Mouse (Mus musculus): ENCODE measurements around the gene Spata25. TPM values are rescaled to one million over a fixed set of nuclear protein-coding genes. Genes with fewer than 3 reads are reported as not detected.

The Spata25 gene
- total RNA-seq, 2 experiments from 2014 or later = 1.6 TPM; not detected in 1

DNA sequence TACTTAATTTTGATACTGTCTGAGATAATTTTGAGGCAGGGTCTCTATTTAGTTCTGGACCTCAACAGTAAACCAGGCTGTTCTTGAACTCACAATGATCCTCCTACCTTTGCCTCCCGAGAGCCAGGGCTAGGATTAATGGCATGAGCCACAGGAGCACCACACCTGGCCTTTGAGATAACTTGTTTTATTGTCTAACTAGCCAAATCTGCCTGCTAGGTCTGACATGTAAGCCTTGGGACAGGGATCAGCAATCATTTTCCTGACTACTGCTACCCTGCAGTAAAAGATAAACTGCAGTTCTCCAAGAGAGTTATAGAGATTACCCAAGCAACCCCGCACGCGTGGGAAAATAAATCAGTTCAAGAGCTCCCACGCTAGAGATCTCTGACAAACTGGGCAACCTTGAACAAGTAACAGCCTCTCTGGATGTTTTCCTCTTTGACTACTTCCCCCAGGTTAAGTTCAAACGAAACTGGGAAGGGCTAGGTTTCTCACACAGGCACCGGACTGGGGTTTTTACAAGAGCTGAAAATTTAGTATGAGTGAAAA lies 43.4 kb downstream of the Spata25 start:
- no peak for DNase-seq (ENCODE audit: low spot score in 2 of 2)

DNA sequence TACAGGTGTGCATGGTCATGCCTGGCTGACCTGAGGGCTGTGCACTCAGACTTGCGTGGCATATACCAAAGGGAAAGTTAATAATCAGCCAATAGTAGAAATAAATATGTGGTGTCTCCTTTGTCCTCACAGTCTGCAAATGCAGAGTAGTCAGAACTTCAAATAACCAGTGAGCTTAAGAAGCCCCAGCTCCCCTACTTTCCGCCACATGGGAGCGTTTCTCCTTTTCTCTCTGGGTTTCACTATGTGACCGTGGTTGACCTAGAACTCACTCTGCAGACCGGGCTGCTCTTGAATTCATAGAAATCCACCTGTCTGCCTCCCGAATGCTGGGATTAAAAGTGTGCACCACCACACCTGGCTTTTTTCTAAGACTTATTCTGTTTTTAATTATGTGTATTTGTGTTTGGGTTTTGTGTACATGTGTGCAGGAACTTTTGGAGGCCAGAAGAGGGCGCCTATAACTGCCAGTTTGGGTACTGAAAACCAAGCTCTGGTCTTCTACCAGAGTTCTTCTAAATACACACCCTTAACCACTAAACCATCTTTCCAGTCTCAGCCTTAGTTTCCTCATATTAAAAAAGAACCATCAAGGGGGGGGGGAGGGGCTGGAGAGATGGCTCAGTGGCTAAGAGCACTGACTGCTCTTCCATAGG lies 44.3 kb downstream of the Spata25 start:
- DNase-seq (ENCODE audit: low spot score in 2 of 2) = no peak

- no peak for DNase-seq (ENCODE audit: low spot score in 2 of 2)
Observed at GRCm38 (mm10) chr2:164781876-164782275, 46.5 kb downstream of the Spata25 start.

DNA sequence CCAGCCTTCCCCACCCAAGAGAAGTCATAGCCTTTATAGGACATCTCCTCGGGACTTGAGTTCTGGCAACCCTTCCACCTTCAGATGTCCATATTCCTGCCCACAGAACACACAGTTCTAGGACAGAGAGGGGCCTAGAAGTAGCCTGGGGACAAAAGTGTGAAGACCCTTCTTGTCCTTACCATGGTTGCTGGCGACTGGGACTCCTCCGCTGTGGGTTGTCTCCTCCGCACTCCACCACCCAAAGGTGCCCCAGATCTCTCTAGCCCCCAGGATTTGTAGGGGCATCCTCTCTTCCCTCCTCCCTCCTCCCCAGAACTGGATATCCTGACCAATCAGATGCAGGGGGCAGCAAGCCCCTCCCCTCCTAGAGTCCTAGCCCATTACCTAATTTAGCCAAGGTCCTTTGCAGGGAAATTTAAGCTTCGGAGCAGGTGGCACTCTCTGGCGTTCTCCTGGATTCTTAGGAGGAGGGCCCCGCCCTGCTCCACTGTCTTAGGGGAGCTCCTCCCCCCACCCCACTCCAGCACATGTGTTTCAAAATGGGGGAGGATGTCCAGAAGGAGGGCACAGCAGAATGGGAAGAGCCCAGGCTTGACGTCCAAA lies 48.8 kb downstream of the Spata25 start, which contains the start of gene Tnnc2:
Gene Tnnc2 (minus strand): TSS at position 487 of the 606 bp plus-strand sequence.
- no peak for DNase-seq (ENCODE audit: low spot score in 2 of 2)

DNA sequence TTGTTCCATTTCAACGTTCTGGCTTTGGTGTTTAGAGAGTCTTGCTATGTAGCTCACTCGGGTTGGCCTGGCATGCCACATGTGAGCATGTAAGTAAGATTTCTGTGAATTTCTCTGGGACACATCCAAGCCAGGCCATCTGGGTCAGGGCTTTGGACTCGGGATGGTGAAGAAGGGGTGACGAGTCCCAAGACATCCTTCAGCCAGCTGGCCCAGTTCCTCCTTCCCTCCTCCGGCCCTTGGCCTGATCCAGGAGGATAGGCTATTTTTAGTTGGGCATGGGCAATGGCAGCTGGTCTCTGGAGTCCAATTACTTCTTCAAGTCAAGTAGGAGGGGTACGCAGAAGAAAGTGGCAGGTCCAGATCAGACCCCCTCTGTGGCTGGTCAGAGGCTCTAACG lies 49.5 kb downstream of the Spata25 start:
- no peak for DNase-seq (ENCODE audit: low spot score in 2 of 2)

DNA sequence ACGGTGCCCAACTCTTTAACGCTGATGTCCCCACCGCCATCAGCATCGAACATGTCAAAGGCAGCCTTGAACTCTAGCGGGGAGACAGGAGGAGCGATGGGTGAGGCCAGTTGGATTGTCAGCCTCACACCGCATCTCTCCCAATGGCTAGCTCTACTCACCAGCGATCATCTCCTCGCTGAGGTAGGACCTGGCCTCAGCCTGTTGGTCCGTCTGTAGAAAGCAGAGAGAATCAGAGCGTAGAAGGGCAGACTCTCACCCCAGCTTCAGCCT lies 50.4 kb downstream of the Spata25 start:
- no peak for DNase-seq (ENCODE audit: low spot score in 2 of 2)

- no peak for DNase-seq (ENCODE audit: low spot score in 2 of 2)
Observed at GRCm38 (mm10) chr2:164777246-164778014, 50.9 kb downstream of the Spata25 start.

DNA sequence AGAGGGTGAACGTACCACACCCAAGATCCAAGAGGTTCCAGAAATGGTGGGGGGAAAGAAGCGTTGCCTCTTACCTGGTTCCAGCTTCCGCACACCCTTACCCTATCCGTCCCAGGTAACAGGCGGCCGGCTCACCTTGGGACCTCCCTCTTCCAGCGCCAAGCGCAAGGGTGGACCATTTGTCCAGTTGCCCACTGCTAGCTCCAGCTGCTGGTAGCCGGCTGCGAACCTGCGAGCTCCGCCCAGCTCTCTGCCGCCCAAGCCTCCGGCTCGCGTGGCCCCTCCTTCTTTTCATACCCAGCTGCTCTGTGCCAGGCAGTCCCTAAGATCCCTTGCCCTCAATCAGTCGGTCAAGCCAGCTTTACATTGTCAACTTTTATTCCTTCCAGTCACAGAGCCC lies 51.5 kb downstream of the Spata25 start:
- DNase-seq (ENCODE audit: low spot score in 2 of 2) = no peak

Other genes with a start within 250 kb of the Spata25 start
- 1 to 10 TPM in 1 of 2 experiments, under 1 TPM in 1; 0.78 to 2.2 TPM for gene Wfdc6a, start 243.1 kb downstream of the Spata25 start, total RNA-seq (2021)
- not detected for gene Eppin, start 234.9 kb downstream of the Spata25 start, total RNA-seq (2021)
- gene Wfdc6b, start 215.0 kb downstream of the Spata25 start, total RNA-seq (2021) = not detected
- gene Wfdc8, start 214.9 kb downstream of the Spata25 start, total RNA-seq (2021) = not detected
- not detected for gene Wfdc16, start 189.7 kb downstream of the Spata25 start, total RNA-seq (2021)
- gene Wfdc10, start 172.5 kb downstream of the Spata25 start, total RNA-seq (2021) = not detected
- gene Wfdc9, start 172.0 kb downstream of the Spata25 start, total RNA-seq (2021) = not detected
- not detected for gene Wfdc11, start 154.4 kb downstream of the Spata25 start, total RNA-seq (2021)
- gene Wfdc13, start 143.4 kb downstream of the Spata25 start, total RNA-seq (2021) = not detected
- not detected for gene Spint4, start 130.0 kb downstream of the Spata25 start, total RNA-seq (2021)
- gene Spint5, start 113.2 kb downstream of the Spata25 start, total RNA-seq (2021) = not detected
- gene Wfdc3, start 82.6 kb downstream of the Spata25 start, total RNA-seq (2021) = 1 to 10 TPM in 1 of 2 experiments, under 1 TPM in 1; 0.87 to 1.4 TPM
- gene Dnttip1, start 82.6 kb downstream of the Spata25 start, total RNA-seq (2021) = 10 to 100 TPM; 41.9 to 46.0 TPM
- 1 to 10 TPM; 6.9 to 8.3 TPM for gene Ube2c, start 58.6 kb downstream of the Spata25 start, total RNA-seq (2021)
- gene Tnnc2, start 48.6 kb downstream of the Spata25 start, total RNA-seq (2021) = not detected
- 10 to 100 TPM; 41.3 to 43.6 TPM for gene Snx21, start 42.7 kb downstream of the Spata25 start, total RNA-seq (2021)
- 10 to 100 TPM; 24.1 to 28.6 TPM for gene Acot8, start 23.7 kb downstream of the Spata25 start, total RNA-seq (2021)
- gene Zswim3, start 23.4 kb downstream of the Spata25 start, total RNA-seq (2021) = 1 to 10 TPM; 8.9 to 9.4 TPM
- gene Zswim1, start 5.9 kb downstream of the Spata25 start, total RNA-seq (2021) = 10 to 100 TPM; 18.5 to 18.7 TPM
- 10 to 100 TPM; 70.8 to 76.9 TPM for gene Ctsa, start 4.3 kb upstream of the Spata25 start, total RNA-seq (2021)
- 1 to 10 TPM; 3.5 to 4.7 TPM for gene Neurl2, start 4.9 kb upstream of the Spata25 start, total RNA-seq (2021)
- gene Pltp, start 29.2 kb upstream of the Spata25 start, total RNA-seq (2021) = 10 to 100 TPM; 72.9 to 79.2 TPM
- 10 to 100 TPM; 45.0 to 50.9 TPM for gene Pcif1, start 50.8 kb upstream of the Spata25 start, total RNA-seq (2021)
- 10 to 100 TPM; 24.0 to 24.1 TPM for gene Zfp335, start 83.2 kb upstream of the Spata25 start, total RNA-seq (2021)
- gene Mmp9, start 112.2 kb upstream of the Spata25 start, total RNA-seq (2021) = 1 to 10 TPM; 2.8 TPM
- 100 to 1,000 TPM; 252 to 272 TPM for gene Slc12a5, start 132.3 kb upstream of the Spata25 start, total RNA-seq (2021)
- gene Ncoa5, start 206.3 kb upstream of the Spata25 start, total RNA-seq (2021) = 10 to 100 TPM; 55.8 to 57.6 TPM
- 1 to 10 TPM; 1.5 to 3.8 TPM for gene Cd40, start 227.1 kb upstream of the Spata25 start, total RNA-seq (2021)

Measured in layer of hippocampus, postnatal 10 days (tissue).